Mouse (Mus musculus): ENCODE measurements around the gene Dnah8. TPM values are rescaled to one million over a fixed set of nuclear protein-coding genes. Genes with fewer than 3 reads are reported as not detected.
A peak's percentile ranks its signal among the peaks of the same experiment; 100 is the strongest.

Dnah8 gene
- polyA plus RNA-seq, 1 experiment from 2014 or later, result 2.4 TPM

DNA sequence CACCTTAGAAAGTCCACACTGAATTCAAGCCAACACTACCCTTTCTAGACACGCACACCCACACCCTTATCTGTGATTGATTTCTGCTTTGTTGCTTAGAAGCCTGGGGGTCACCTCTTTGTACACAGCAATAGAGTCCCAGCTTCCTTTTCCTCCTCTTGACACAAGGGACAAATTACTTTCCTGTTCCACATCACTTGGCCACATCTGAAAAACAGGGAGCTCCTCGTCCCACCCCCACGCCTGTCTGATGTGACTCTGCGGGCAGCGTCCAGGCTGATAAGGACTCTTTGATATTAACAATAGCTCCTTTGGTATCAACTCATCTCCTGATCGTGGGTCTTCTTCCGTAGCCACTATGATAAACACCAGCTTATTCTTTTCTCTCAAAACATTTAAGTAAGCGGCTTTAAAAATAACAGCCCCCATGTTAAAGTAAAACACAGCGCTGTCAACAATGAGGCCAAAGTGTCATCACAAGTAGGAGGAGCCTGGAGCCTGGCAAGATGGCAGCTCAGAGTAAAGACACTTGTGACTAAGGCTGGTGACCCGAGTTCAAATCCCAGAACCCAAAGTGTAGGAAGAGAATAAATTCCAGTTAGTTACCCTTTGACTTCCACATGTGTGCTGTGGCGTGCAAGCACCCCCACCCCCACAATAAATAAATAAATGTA, 234.6 kb downstream of the Dnah8 start:
- Histone ChIP-seq H3K4me3 (ENCODE audit: low read depth, low read length) (no peak overlapping the region), H3K9ac (ENCODE audit: low read depth, low read length) (no peak overlapping the region), H3K9me3 (ENCODE audit: control insufficient read depth, low read length) (no peaks in the 10 kb centered on the region; the same call in 1 of the 2 replicates), H3K4me2 (replicated peaks; ENCODE audit: low read depth, low read length) (no peak overlapping the region), H3K27me3 (ENCODE audit: control insufficient read depth, insufficient read depth, low read length) (no peaks in the 10 kb centered on the region), H3K4me1 (replicated peaks; ENCODE audit: control insufficient read depth, insufficient read depth, low read length) (no peaks in the 10 kb centered on the region; the same call in 1 of the 2 replicates), H3K36me3 (ENCODE audit: control insufficient read depth, insufficient read depth, low read length) (no peaks in the 10 kb centered on the region), H3K27ac (ENCODE audit: low read depth, low read length) (no peak overlapping the region)
- ATAC-seq (ENCODE audit: low FRiP score), result no peak
- 57% methylated on average over 11 of the region's 11 CpGs for WGBS
- no peak for DNase-seq (ENCODE audit: low spot score)

GRCm38 (mm10) chr17:30859989-30860585, 235.9 kb downstream of the Dnah8 start:
- H3K27ac ChIP-seq (ENCODE audit: low read depth, low read length), result no peak overlapping the region; the same call in 1 of the 2 replicates
- no peak overlapping the region for H3K4me3 ChIP-seq (ENCODE audit: low read depth, low read length)
- ATAC-seq (ENCODE audit: low FRiP score) (peak; percentile 61), DNase-seq (ENCODE audit: low spot score) (peak; percentile 43)
- H3K4me2 ChIP-seq (replicated peaks; ENCODE audit: low read depth, low read length), result no peak overlapping the region
- no peaks in the 10 kb centered on the region for H3K27me3 ChIP-seq (ENCODE audit: control insufficient read depth, insufficient read depth, low read length)
- no peaks in the 10 kb centered on the region; the same call in 1 of the 2 replicates for H3K9me3 ChIP-seq (ENCODE audit: control insufficient read depth, low read length)
- H3K4me1 ChIP-seq (replicated peaks; ENCODE audit: control insufficient read depth, insufficient read depth, low read length), result no peaks in the 10 kb centered on the region; the same call in 1 of the 2 replicates
- no peaks in the 10 kb centered on the region for H3K36me3 ChIP-seq (ENCODE audit: control insufficient read depth, insufficient read depth, low read length)
- no peak overlapping the region for H3K9ac ChIP-seq (ENCODE audit: low read depth, low read length)
- WGBS, result 39% methylated on average over 10 of the region's 10 CpGs

DNA sequence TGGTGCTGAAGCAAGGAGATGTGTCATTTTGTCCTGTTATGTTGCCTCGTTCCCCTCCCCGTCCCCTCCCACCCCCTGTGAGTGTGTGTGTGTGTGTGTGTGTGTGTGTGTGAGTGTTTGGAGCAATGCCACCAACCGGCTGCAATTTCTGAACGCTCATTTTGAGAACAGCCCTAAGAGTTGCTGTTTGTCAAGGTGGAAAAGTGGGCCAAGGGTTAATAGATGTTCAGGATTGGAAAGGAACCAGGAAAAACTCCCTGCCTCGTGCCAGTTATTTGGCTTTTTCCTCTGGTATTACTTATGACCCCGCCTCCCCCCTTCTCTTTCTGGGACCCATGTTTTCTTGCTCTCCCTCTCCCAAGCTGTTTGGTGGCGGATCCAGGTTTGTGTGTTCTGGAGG, 236.5 kb downstream of the Dnah8 start:
- Histone ChIP-seq H3K27me3 (ENCODE audit: control insufficient read depth, insufficient read depth, low read length) (no peaks in the 10 kb centered on the region), H3K27ac (ENCODE audit: low read depth, low read length) (no peak overlapping the region), H3K4me3 (ENCODE audit: low read depth, low read length) (no peak overlapping the region), H3K9me3 (ENCODE audit: control insufficient read depth, low read length) (no peaks in the 10 kb centered on the region; the same call in 1 of the 2 replicates), H3K36me3 (ENCODE audit: control insufficient read depth, insufficient read depth, low read length) (no peaks in the 10 kb centered on the region), H3K4me1 (replicated peaks; ENCODE audit: control insufficient read depth, insufficient read depth, low read length) (no peaks in the 10 kb centered on the region; the same call in 1 of the 2 replicates), H3K9ac (ENCODE audit: low read depth, low read length) (no peak overlapping the region), H3K4me2 (replicated peaks; ENCODE audit: low read depth, low read length) (no peak overlapping the region)
- ATAC-seq (ENCODE audit: low FRiP score) (no peak), DNase-seq (ENCODE audit: low spot score) (no peak)
- 77% methylated on average over 7 of the region's 7 CpGs for whole genome bisulfite sequencing

DNA sequence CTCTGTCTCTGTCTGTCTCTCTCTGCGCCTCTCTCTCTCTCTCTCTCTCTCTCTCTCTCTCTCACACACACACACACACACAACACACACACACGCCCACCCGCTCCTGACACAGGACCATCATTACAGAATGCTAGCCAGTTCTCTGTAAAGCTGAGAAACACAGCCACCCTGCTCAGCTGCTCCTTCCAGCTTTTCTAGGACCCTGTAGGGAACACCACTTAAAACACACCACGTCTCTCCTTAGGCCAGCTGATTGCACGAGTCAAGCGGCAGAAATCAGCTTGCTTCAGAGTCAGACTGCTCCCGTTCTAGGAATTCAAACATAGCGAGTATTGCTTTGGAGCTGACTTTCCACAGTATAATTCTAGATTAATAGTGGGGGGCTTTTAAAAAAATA, 242.1 kb downstream of the Dnah8 start:
- DNase-seq (ENCODE audit: low spot score) (no peak), ATAC-seq (ENCODE audit: low FRiP score) (no peak)
- Histone ChIP-seq H3K27ac (ENCODE audit: low read depth, low read length) (no peak overlapping the region), H3K4me2 (replicated peaks; ENCODE audit: low read depth, low read length) (no peak overlapping the region), H3K27me3 (ENCODE audit: control insufficient read depth, insufficient read depth, low read length) (no peaks in the 10 kb centered on the region), H3K4me1 (replicated peaks; ENCODE audit: control insufficient read depth, insufficient read depth, low read length) (no peaks in the 10 kb centered on the region), H3K36me3 (ENCODE audit: control insufficient read depth, insufficient read depth, low read length) (no peaks in the 10 kb centered on the region), H3K9ac (ENCODE audit: low read depth, low read length) (no peak overlapping the region), H3K9me3 (ENCODE audit: control insufficient read depth, low read length) (no peaks in the 10 kb centered on the region; the same call in 1 of the 2 replicates), H3K4me3 (ENCODE audit: low read depth, low read length) (no peak overlapping the region)
- WGBS, result 76% methylated on average over 8 of the region's 8 CpGs

GRCm38 (mm10) chr17:30866966-30867365, 242.8 kb downstream of the Dnah8 start:
- ATAC-seq (ENCODE audit: low FRiP score) (no peak), DNase-seq (ENCODE audit: low spot score) (no peak)
- Histone ChIP-seq H3K4me1 (replicated peaks; ENCODE audit: control insufficient read depth, insufficient read depth, low read length) (no peaks in the 10 kb centered on the region), H3K36me3 (ENCODE audit: control insufficient read depth, insufficient read depth, low read length) (no peaks in the 10 kb centered on the region), H3K4me3 (ENCODE audit: low read depth, low read length) (no peak overlapping the region), H3K27ac (ENCODE audit: low read depth, low read length) (no peak overlapping the region), H3K4me2 (replicated peaks; ENCODE audit: low read depth, low read length) (no peak overlapping the region), H3K27me3 (ENCODE audit: control insufficient read depth, insufficient read depth, low read length) (no peaks in the 10 kb centered on the region), H3K9ac (ENCODE audit: low read depth, low read length) (no peak overlapping the region), H3K9me3 (ENCODE audit: control insufficient read depth, low read length) (no peaks in the 10 kb centered on the region; the same call in 1 of the 2 replicates)
- WGBS, result 88% methylated on average over 9 of the region's 9 CpGs

DNA sequence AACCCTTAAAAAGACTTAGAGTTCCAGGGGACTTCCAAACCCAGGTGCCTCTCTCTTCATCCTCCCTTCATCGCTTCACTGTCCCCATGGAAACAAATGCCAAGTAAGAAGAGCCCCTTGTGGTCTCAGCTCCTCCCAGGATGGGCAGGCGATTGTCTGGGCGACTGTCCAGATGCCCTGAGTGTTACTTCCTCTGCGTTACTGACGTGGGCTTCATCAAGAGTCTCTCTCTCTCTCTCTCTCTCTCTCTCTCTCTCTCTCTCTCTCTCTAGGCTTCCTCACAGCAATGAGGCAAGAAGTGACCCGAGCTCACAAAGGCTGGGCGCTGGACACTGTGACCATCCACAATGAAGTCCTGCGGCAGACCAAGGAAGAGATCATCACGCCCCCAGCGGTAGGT, 246.9 kb downstream of the Dnah8 start:
- H3K4me3 ChIP-seq (ENCODE audit: low read depth, low read length), result no peak overlapping the region
- H3K4me1 ChIP-seq (replicated peaks; ENCODE audit: control insufficient read depth, insufficient read depth, low read length), result no peaks in the 10 kb centered on the region
- no peak overlapping the region for H3K4me2 ChIP-seq (replicated peaks; ENCODE audit: low read depth, low read length)
- H3K36me3 ChIP-seq (ENCODE audit: control insufficient read depth, insufficient read depth, low read length), result no peaks in the 10 kb centered on the region
- 32% methylated on average over 10 of the region's 10 CpGs for WGBS
- H3K9ac ChIP-seq (ENCODE audit: low read depth, low read length), result no peak overlapping the region
- H3K27me3 ChIP-seq (ENCODE audit: control insufficient read depth, insufficient read depth, low read length), result no peaks in the 10 kb centered on the region
- H3K9me3 ChIP-seq (ENCODE audit: control insufficient read depth, low read length), result no peaks in the 10 kb centered on the region
- DNase-seq (ENCODE audit: low spot score), result no peak
- no peak for ATAC-seq (ENCODE audit: low FRiP score)
- H3K27ac ChIP-seq (ENCODE audit: low read depth, low read length), result no peak overlapping the region

DNA sequence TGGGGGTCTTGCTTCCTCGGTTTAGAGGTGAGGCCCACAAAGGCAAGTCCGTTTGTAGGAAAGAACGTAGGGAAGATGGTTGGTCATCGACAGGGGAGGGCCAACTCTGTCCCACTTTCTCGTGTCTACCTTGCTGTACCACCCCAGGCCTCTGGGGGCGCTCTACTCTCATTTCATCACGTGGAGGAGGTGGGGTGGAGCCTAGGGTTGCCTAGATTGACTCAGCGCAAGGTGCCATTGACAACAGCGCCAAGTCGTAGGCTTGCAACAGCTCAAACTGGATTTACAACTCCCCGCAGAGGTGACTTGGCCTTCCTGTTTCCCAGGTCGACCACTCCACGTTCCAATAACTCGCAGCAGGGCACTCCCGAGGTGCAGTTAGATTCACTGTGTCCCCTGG, 250.1 kb downstream of the Dnah8 start:
- ATAC-seq (ENCODE audit: low FRiP score) (no peak), DNase-seq (ENCODE audit: low spot score) (no peak)

GRCm38 (mm10) chr17:30877456-30877855, 253.3 kb downstream of the Dnah8 start:
- Histone ChIP-seq H3K4me1 (replicated peaks; ENCODE audit: control insufficient read depth, insufficient read depth, low read length) (no peaks in the 10 kb centered on the region), H3K4me3 (ENCODE audit: low read depth, low read length) (no peak overlapping the region), H3K27me3 (ENCODE audit: control insufficient read depth, insufficient read depth, low read length) (no peaks in the 10 kb centered on the region), H3K27ac (ENCODE audit: low read depth, low read length) (no peak overlapping the region), H3K4me2 (replicated peaks; ENCODE audit: low read depth, low read length) (no peak overlapping the region), H3K9ac (ENCODE audit: low read depth, low read length) (no peak overlapping the region), H3K9me3 (ENCODE audit: control insufficient read depth, low read length) (no peaks in the 10 kb centered on the region), H3K36me3 (ENCODE audit: control insufficient read depth, insufficient read depth, low read length) (no peaks in the 10 kb centered on the region)
- ATAC-seq (ENCODE audit: low FRiP score) (no peak), DNase-seq (ENCODE audit: low spot score) (no peak)
- 77% methylated on average over 7 of the region's 7 CpGs for WGBS

More for the DNA sequence above, 250.1 kb downstream of the Dnah8 start:
- no peaks in the 10 kb centered on the region for H3K4me1 ChIP-seq (replicated peaks; ENCODE audit: control insufficient read depth, insufficient read depth, low read length)
- H3K36me3 ChIP-seq (ENCODE audit: control insufficient read depth, insufficient read depth, low read length), result no peaks in the 10 kb centered on the region
- WGBS, result 64% methylated on average over 15 of the region's 15 CpGs
- no peak overlapping the region for H3K4me2 ChIP-seq (replicated peaks; ENCODE audit: low read depth, low read length)
- H3K9me3 ChIP-seq (ENCODE audit: control insufficient read depth, low read length), result no peaks in the 10 kb centered on the region
- no peak overlapping the region for H3K4me3 ChIP-seq (ENCODE audit: low read depth, low read length)
- no peaks in the 10 kb centered on the region for H3K27me3 ChIP-seq (ENCODE audit: control insufficient read depth, insufficient read depth, low read length)
- H3K27ac ChIP-seq (ENCODE audit: low read depth, low read length), result no peak overlapping the region
- no peak overlapping the region for H3K9ac ChIP-seq (ENCODE audit: low read depth, low read length)

- Histone ChIP-seq H3K36me3 (ENCODE audit: control insufficient read depth, insufficient read depth, low read length) (no peaks in the 10 kb centered on the region), H3K9ac (ENCODE audit: low read depth, low read length) (no peak overlapping the region), H3K4me1 (replicated peaks; ENCODE audit: control insufficient read depth, insufficient read depth, low read length) (peaks cover 2% of the 10 kb centered on the region; the same call in 1 of the 2 replicates), H3K27ac (ENCODE audit: low read depth, low read length) (no peak overlapping the region), H3K4me2 (replicated peaks; ENCODE audit: low read depth, low read length) (no peak overlapping the region), H3K9me3 (ENCODE audit: control insufficient read depth, low read length) (no peaks in the 10 kb centered on the region), H3K27me3 (ENCODE audit: control insufficient read depth, insufficient read depth, low read length) (no peaks in the 10 kb centered on the region), H3K4me3 (ENCODE audit: low read depth, low read length) (no peak overlapping the region)
- WGBS, result 25% methylated on average over 6 of the region's 6 CpGs
- DNase-seq (ENCODE audit: low spot score), result no peak
- no peak for ATAC-seq (ENCODE audit: low FRiP score)
Measured at GRCm38 (mm10) chr17:30878626-30879025, 254.5 kb downstream of the Dnah8 start.
